Mouse (Mus musculus) erythroblast, adult 5-6 weeks (primary cell): Measurements from ENCODE around the gene Dnajc17. TPM values are rescaled to one million over a fixed set of nuclear protein-coding genes. Genes with fewer than 3 reads are reported as not detected.

Source experiments
- total RNA-seq, 2 experiments: library from RNA; stranded (forward) in 1 of 2; stranded (reverse) in 1 of 2; fragments of 150-400 nt in 1 of 2; fragments of 200-764, 138-1000 nt in 1 of 2; gene quantifications; 2 replicates each; pipeline versions ENCODE4 v1.2.3 to v1.2.4; 2015 to 2017; ENCODE audit warnings: low replicate concordance in 2 of 2

The Dnajc17 gene
- total RNA-seq, 2 experiments from 2014 or later: 12.4 to 22.3 TPM

Other genes starting within 250 kb of the Dnajc17 start
- gene Ccdc32, start 179.4 kb downstream of the Dnajc17 start, total RNA-seq (2015; ENCODE audit: low replicate concordance): 1.9 and 8.8 TPM in 2 replicates
- gene Ccdc32, start 179.4 kb downstream of the Dnajc17 start, total RNA-seq (2017; ENCODE audit: low replicate concordance): 4.9 and 7.5 TPM in 2 replicates
- gene Rpusd2, start 174.0 kb downstream of the Dnajc17 start, total RNA-seq (2015; ENCODE audit: low replicate concordance): 2.9 and 4.0 TPM in 2 replicates
- gene Rpusd2, start 174.0 kb downstream of the Dnajc17 start, total RNA-seq (2017; ENCODE audit: low replicate concordance): 2.3 and 2.5 TPM in 2 replicates
- 25.9 and 29.8 TPM in 2 replicates for gene Knl1, start 161.7 kb downstream of the Dnajc17 start, total RNA-seq (2015; ENCODE audit: low replicate concordance)
- gene Knl1, start 161.7 kb downstream of the Dnajc17 start, total RNA-seq (2017; ENCODE audit: low replicate concordance): 47.8 and 56.3 TPM in 2 replicates
- gene Rad51, start 96.0 kb downstream of the Dnajc17 start, total RNA-seq (2015; ENCODE audit: low replicate concordance): 16.1 and 18.8 TPM in 2 replicates
- 14.1 and 29.6 TPM in 2 replicates for gene Rad51, start 96.0 kb downstream of the Dnajc17 start, total RNA-seq (2017; ENCODE audit: low replicate concordance)
- gene Rmdn3, start 51.8 kb downstream of the Dnajc17 start, total RNA-seq (2015; ENCODE audit: low replicate concordance): 17.8 and 21.7 TPM in 2 replicates
- 27.9 and 33.2 TPM in 2 replicates for gene Rmdn3, start 51.8 kb downstream of the Dnajc17 start, total RNA-seq (2017; ENCODE audit: low replicate concordance)
- not detected in 2 replicates for gene Gchfr, start 41.0 kb downstream of the Dnajc17 start, total RNA-seq (2015; ENCODE audit: low replicate concordance)
- 1.5 TPM in 1 of 2 replicates, not detected in the other for gene Gchfr, start 41.0 kb downstream of the Dnajc17 start, total RNA-seq (2017; ENCODE audit: low replicate concordance)
- not detected in 2 replicates for gene Gm14137, start 34.3 kb downstream of the Dnajc17 start, total RNA-seq (2015; ENCODE audit: low replicate concordance)
- gene Gm14137, start 34.3 kb downstream of the Dnajc17 start, total RNA-seq (2017; ENCODE audit: low replicate concordance): not detected in 2 replicates
- 0.58 and 4.2 TPM in 2 replicates for gene Zfyve19, start 178 bp downstream of the Dnajc17 start, total RNA-seq (2015; ENCODE audit: low replicate concordance)
- gene Zfyve19, start 178 bp downstream of the Dnajc17 start, total RNA-seq (2017; ENCODE audit: low replicate concordance): 11.3 and 12.6 TPM in 2 replicates
- gene Ppp1r14d, start 21.1 kb upstream of the Dnajc17 start, total RNA-seq (2015; ENCODE audit: low replicate concordance): not detected in 2 replicates
- not detected in 2 replicates for gene Ppp1r14d, start 21.1 kb upstream of the Dnajc17 start, total RNA-seq (2017; ENCODE audit: low replicate concordance)
- not detected in 2 replicates for gene Spint1, start 28.6 kb upstream of the Dnajc17 start, total RNA-seq (2015; ENCODE audit: low replicate concordance)
- gene Spint1, start 28.6 kb upstream of the Dnajc17 start, total RNA-seq (2017; ENCODE audit: low replicate concordance): not detected in 2 replicates
- not detected in 2 replicates for gene Rhov, start 62.5 kb upstream of the Dnajc17 start, total RNA-seq (2015; ENCODE audit: low replicate concordance)
- gene Rhov, start 62.5 kb upstream of the Dnajc17 start, total RNA-seq (2017; ENCODE audit: low replicate concordance): not detected in 2 replicates
- gene Vps18, start 79.9 kb upstream of the Dnajc17 start, total RNA-seq (2015; ENCODE audit: low replicate concordance): 1.2 and 1.7 TPM in 2 replicates
- 3.1 and 3.8 TPM in 2 replicates for gene Vps18, start 79.9 kb upstream of the Dnajc17 start, total RNA-seq (2017; ENCODE audit: low replicate concordance)
- gene Dll4, start 117.0 kb upstream of the Dnajc17 start, total RNA-seq (2015; ENCODE audit: low replicate concordance): not detected in 2 replicates
- not detected in 2 replicates for gene Dll4, start 117.0 kb upstream of the Dnajc17 start, total RNA-seq (2017; ENCODE audit: low replicate concordance)
- 0.77 TPM in 1 of 2 replicates, not detected in the other for gene Chac1, start 142.4 kb upstream of the Dnajc17 start, total RNA-seq (2015; ENCODE audit: low replicate concordance)
- 0.42 and 1.0 TPM in 2 replicates for gene Chac1, start 142.4 kb upstream of the Dnajc17 start, total RNA-seq (2017; ENCODE audit: low replicate concordance)